Mouse (Mus musculus) thymus, postnatal 0 days (tissue): Measurements from ENCODE around the gene Ccdc159. TPM values are rescaled to one million over a fixed set of nuclear protein-coding genes. Genes with fewer than 3 reads are reported as not detected.
A peak's percentile ranks its signal among the peaks of the same experiment; 100 is the strongest.

Source experiments
- DNase-seq: peaks from one replicate; pipeline ENCODE4 v3.0.0-alpha.2; 2015; ENCODE audit warnings: low spot score
- polyA plus RNA-seq: library from polyadenylated mRNA; unstranded; fragments of >200 nt; fragmentation: Nextera tagmentation; extraction: Ambion mirVana; gene quantifications from 2 replicates; pipeline ENCODE4 v1.2.1, GENCODE M21; 2015

Gene Ccdc159
- polyA plus RNA-seq, 1 experiment from 2014 or later = 0.40 TPM

- no peak for DNase-seq
Observed at GRCm38 (mm10) chr9:21961366-21961980, 34.2 kb downstream of the Ccdc159 start.

- no peak for DNase-seq
Observed at GRCm38 (mm10) chr9:21962010-21962409, 34.7 kb downstream of the Ccdc159 start.

GRCm38 (mm10) chr9:21962416-21963059 is 35.3 kb downstream of the Ccdc159 start:
- DNase-seq = peak; percentile 74

- no peak for DNase-seq
Observed at GRCm38 (mm10) chr9:21963417-21963816, 36.1 kb downstream of the Ccdc159 start, which contains the start of gene Epor. Gene Epor (minus strand): TSS chr9:21963506.

GRCm38 (mm10) chr9:21968883-21969282 is 41.6 kb downstream of the Ccdc159 start:
- no peak for DNase-seq

GRCm38 (mm10) chr9:21969304-21969703 is 42.0 kb downstream of the Ccdc159 start:
- no peak for DNase-seq

GRCm38 (mm10) chr9:21976626-21977175 is 49.4 kb downstream of the Ccdc159 start:
- no peak for DNase-seq

- no peak for DNase-seq
Observed at GRCm38 (mm10) chr9:21977331-21977730, 50.1 kb downstream of the Ccdc159 start.

GRCm38 (mm10) chr9:21977972-21978371 is 50.7 kb downstream of the Ccdc159 start:
- peak; percentile 40 for DNase-seq

- DNase-seq = no peak
Observed at GRCm38 (mm10) chr9:21978398-21979128, 51.3 kb downstream of the Ccdc159 start.

- DNase-seq = no peak
Observed at GRCm38 (mm10) chr9:21983911-21984310, 56.6 kb downstream of the Ccdc159 start.

Other genes starting within 250 kb of the Ccdc159 start
- 16.9 and 21.8 TPM in 2 replicates for gene Ldlr, start 204.0 kb upstream of the Ccdc159 start, polyA plus RNA-seq
- gene Spc24, start 167.2 kb upstream of the Ccdc159 start, polyA plus RNA-seq = 136 and 144 TPM in 2 replicates
- 1.8 and 2.0 TPM in 2 replicates for gene Kank2, start 128.7 kb upstream of the Ccdc159 start, polyA plus RNA-seq
- 0.16 TPM in 1 of 2 replicates, not detected in the other for gene Angptl8, start 92.0 kb upstream of the Ccdc159 start, polyA plus RNA-seq
- gene Dock6, start 74.8 kb upstream of the Ccdc159 start, polyA plus RNA-seq = 5.3 and 5.9 TPM in 2 replicates
- 14.3 and 14.7 TPM in 2 replicates for gene Rab3d, start 9.3 kb upstream of the Ccdc159 start, polyA plus RNA-seq
- gene Tmem205, start 85 bp downstream of the Ccdc159 start, polyA plus RNA-seq = 29.6 and 31.1 TPM in 2 replicates
- gene Plppr2, start 9.6 kb downstream of the Ccdc159 start, polyA plus RNA-seq = 0.36 and 0.51 TPM in 2 replicates
- gene Swsap1, start 28.3 kb downstream of the Ccdc159 start, polyA plus RNA-seq = 5.3 and 5.9 TPM in 2 replicates
- 2.5 and 3.1 TPM in 2 replicates for gene Epor, start 36.0 kb downstream of the Ccdc159 start, polyA plus RNA-seq
- 2.8 and 3.8 TPM in 2 replicates for gene Rgl3, start 62.0 kb downstream of the Ccdc159 start, polyA plus RNA-seq
- 0.44 and 0.52 TPM in 2 replicates for gene Ccdc151, start 75.2 kb downstream of the Ccdc159 start, polyA plus RNA-seq
- 68.5 and 72.8 TPM in 2 replicates for gene Prkcsh, start 75.3 kb downstream of the Ccdc159 start, polyA plus RNA-seq
- gene Elavl3, start 124.6 kb downstream of the Ccdc159 start, polyA plus RNA-seq = 0.04 and 0.16 TPM in 2 replicates
- gene Gm49318, start 143.8 kb downstream of the Ccdc159 start, polyA plus RNA-seq = not detected in 2 replicates
- gene Zfp653, start 143.9 kb downstream of the Ccdc159 start, polyA plus RNA-seq = 8.0 and 9.6 TPM in 2 replicates
- gene Ecsit, start 158.0 kb downstream of the Ccdc159 start, polyA plus RNA-seq = 44.7 and 44.8 TPM in 2 replicates
- 1.4 and 2.9 TPM in 2 replicates for gene Cnn1, start 171.7 kb downstream of the Ccdc159 start, polyA plus RNA-seq
- 174 and 178 TPM in 2 replicates for gene Elof1, start 189.7 kb downstream of the Ccdc159 start, polyA plus RNA-seq
- 135 TPM in 2 replicates for gene Acp5, start 208.2 kb downstream of the Ccdc159 start, polyA plus RNA-seq
- 105 and 111 TPM in 2 replicates for gene Pigyl, start 229.4 kb downstream of the Ccdc159 start, polyA plus RNA-seq